Mouse (Mus musculus) E14TG2a.4 (cell line): ENCODE measurements at regions not wholly inside any gene's neighbourhood (a gene's known extent, or its start where the extent isn't known, plus 50 kb on each side); places are given as distances from the start of the nearest gene placed in this dataset.

Experiments used
- CTCF ChIP-seq: conservative IDR thresholded peaks from 2 replicates; pipeline ENCODE4 v1.5.1; 2014; ENCODE audit warnings: low read length
- NANOG ChIP-seq: IDR thresholded peaks from 2 replicates; pipeline ENCODE4 v1.6.1; 2014; ENCODE audit warnings: borderline replicate concordance, low read length, mixed read lengths
- POU5F1 ChIP-seq: IDR thresholded peaks from 2 replicates; pipeline ENCODE4 v1.6.1; 2014; ENCODE audit warnings: low read length, borderline replicate concordance

- no peak for TF ChIP-seq CTCF
- TF ChIP-seq NANOG = no peak
- no peak for TF ChIP-seq POU5F1
Observed at GRCm38 (mm10) chr14:64511300-64511699, 407.2 kb downstream of the Prss52 start.
